Mouse (Mus musculus): Measurements from ENCODE around the gene Ube2h. TPM values are rescaled to one million over a fixed set of nuclear protein-coding genes. Genes with fewer than 3 reads are reported as not detected.

The Ube2h gene
- polyA plus RNA-seq (2012; rRNA removed; ENCODE audit: low replicate concordance) = 30.4 and 62.1 TPM in 2 replicates

GRCm38 (mm10) chr6:30304399-30304917 is at the start of gene Ube2h:
Gene Ube2h (minus strand): TSS chr6:30304539.

Other genes starting within 250 kb of the Ube2h start
- 10.6 and 12.7 TPM in 2 replicates for gene Zc3hc1, start 86.5 kb upstream of the Ube2h start, polyA plus RNA-seq (2012; rRNA removed; ENCODE audit: low replicate concordance)
- 5.1 and 8.1 TPM in 2 replicates for gene Klhdc10, start 97.3 kb upstream of the Ube2h start, polyA plus RNA-seq (2012; rRNA removed; ENCODE audit: low replicate concordance)
- gene Tmem209, start 205.2 kb upstream of the Ube2h start, polyA plus RNA-seq (2012; rRNA removed; ENCODE audit: low replicate concordance) = 6.0 and 18.7 TPM in 2 replicates
- not detected in 2 replicates for gene Ssmem1, start 205.3 kb upstream of the Ube2h start, polyA plus RNA-seq (2012; rRNA removed; ENCODE audit: low replicate concordance)
- gene Cpa2, start 237.0 kb upstream of the Ube2h start, polyA plus RNA-seq (2012; rRNA removed; ENCODE audit: low replicate concordance) = 0.32 and 86.6 TPM in 2 replicates